Mouse (Mus musculus) macrophage (primary cell): ENCODE measurements around the gene Tex35. TPM values are rescaled to one million over a fixed set of nuclear protein-coding genes. Genes with fewer than 3 reads are reported as not detected.

Source experiments
- H3K27ac ChIP-seq: fragments of 350-480 bp; formaldehyde crosslinking; 2 replicates; pipeline ENCODE4 v1.9.0; 2021
- H3K36me3 ChIP-seq: fragments of 350-480 bp; formaldehyde crosslinking; 2 replicates; pipeline ENCODE4 v1.9.0; 2021; ENCODE audit errors: inconsistent target
- H3K4me3 ChIP-seq: fragments of 350-480 bp; formaldehyde crosslinking; 2 replicates; pipeline ENCODE4 v1.9.0; 2021; ENCODE audit errors: inconsistent target
- H3K79me2 ChIP-seq: fragments of 350-480 bp; formaldehyde crosslinking; 2 replicates; pipeline ENCODE4 v1.9.0; 2021; ENCODE audit errors: inconsistent target
- WGBS: methylation state at CpG from one replicate; pipeline ENCODE4 v1.1.7; 2026; ENCODE audit warnings: inconsistent platforms; ENCODE audit not compliant: missing documents; 5-methylcytosine and 5-hydroxymethylcytosine counted together
- polyA plus RNA-seq: library from polyadenylated mRNA; stranded (reverse); fragments of 250-400 nt; gene quantifications from 3 replicates; pipeline ENCODE4 v1.2.4, GENCODE M21; 2018; ENCODE audit warnings: inconsistent platforms

Tex35 gene
- polyA plus RNA-seq, 1 experiment from 2014 or later: not detected

GRCm38 (mm10) chr1:157095534-157095933 is 12.9 kb downstream of the Tex35 start:
- no peak overlapping the region for H3K27ac ChIP-seq
- H3K36me3 ChIP-seq: no peaks in the 10 kb centered on the region
- WGBS: 61% methylated on average over 4 of the region's 4 CpGs
- H3K4me3 ChIP-seq: no peak overlapping the region
- no peaks in the 10 kb centered on the region for H3K79me2 ChIP-seq

- Histone ChIP-seq H3K4me3 (no peak overlapping the region), H3K27ac (no peak overlapping the region), H3K36me3 (no peaks in the 10 kb centered on the region), H3K79me2 (no peaks in the 10 kb centered on the region)
- 100% methylated on average over 1 of the region's 1 CpGs for WGBS
Measured at GRCm38 (mm10) chr1:157092622-157093021, 15.9 kb downstream of the Tex35 start.

GRCm38 (mm10) chr1:157092140-157092539 is 16.3 kb downstream of the Tex35 start:
- Histone ChIP-seq H3K4me3 (no peak overlapping the region), H3K79me2 (no peaks in the 10 kb centered on the region), H3K27ac (no peak overlapping the region), H3K36me3 (no peaks in the 10 kb centered on the region)
- 62% methylated on average over 4 of the region's 4 CpGs for WGBS

- H3K79me2 ChIP-seq: no peaks in the 10 kb centered on the region
- no peaks in the 10 kb centered on the region for H3K36me3 ChIP-seq
- H3K27ac ChIP-seq: no peak overlapping the region
- H3K4me3 ChIP-seq: no peak overlapping the region
- WGBS: 88% methylated on average over 3 of the region's 3 CpGs
Measured at GRCm38 (mm10) chr1:157090835-157091234, 17.6 kb downstream of the Tex35 start.

- WGBS: 16% methylated on average over 25 of the region's 25 CpGs
- Histone ChIP-seq H3K4me3 (peak overlapping the region; percentile 30), H3K27ac (no peak overlapping the region), H3K79me2 (no peaks in the 10 kb centered on the region), H3K36me3 (no peaks in the 10 kb centered on the region)
Measured at GRCm38 (mm10) chr1:157086097-157086994, 22.1 kb downstream of the Tex35 start.

GRCm38 (mm10) chr1:157082931-157083330 is 25.5 kb downstream of the Tex35 start:
- 56% methylated on average over 4 of the region's 4 CpGs for WGBS
- H3K36me3 ChIP-seq: no peaks in the 10 kb centered on the region
- H3K79me2 ChIP-seq: no peaks in the 10 kb centered on the region
- H3K27ac ChIP-seq: no peak overlapping the region
- no peak overlapping the region for H3K4me3 ChIP-seq

- Histone ChIP-seq H3K79me2 (no peaks in the 10 kb centered on the region), H3K27ac (no peak overlapping the region), H3K36me3 (no peaks in the 10 kb centered on the region), H3K4me3 (no peak overlapping the region)
- 68% methylated on average over 8 of the region's 8 CpGs for WGBS
Measured at GRCm38 (mm10) chr1:157081999-157082398, 26.5 kb downstream of the Tex35 start.

- Histone ChIP-seq H3K36me3 (no peaks in the 10 kb centered on the region), H3K79me2 (no peaks in the 10 kb centered on the region), H3K4me3 (no peak overlapping the region), H3K27ac (no peak overlapping the region)
- 70% methylated on average over 15 of the region's 15 CpGs for WGBS
Measured at GRCm38 (mm10) chr1:157081076-157081804, 27.2 kb downstream of the Tex35 start.

- Histone ChIP-seq H3K4me3 (no peak overlapping the region), H3K36me3 (no peaks in the 10 kb centered on the region), H3K79me2 (no peaks in the 10 kb centered on the region), H3K27ac (no peak overlapping the region)
- 93% methylated on average over 7 of the region's 7 CpGs for WGBS
Measured at GRCm38 (mm10) chr1:157080071-157080470, 28.4 kb downstream of the Tex35 start.

- H3K27ac ChIP-seq: no peak overlapping the region
- no peaks in the 10 kb centered on the region for H3K36me3 ChIP-seq
- 68% methylated on average over 11 of the region's 11 CpGs for WGBS
- no peak overlapping the region for H3K4me3 ChIP-seq
- H3K79me2 ChIP-seq: no peaks in the 10 kb centered on the region
Measured at GRCm38 (mm10) chr1:157079384-157080025, 29.0 kb downstream of the Tex35 start.

GRCm38 (mm10) chr1:157076781-157077705 is 31.4 kb downstream of the Tex35 start:
- no peak overlapping the region for H3K4me3 ChIP-seq
- H3K36me3 ChIP-seq: no peaks in the 10 kb centered on the region
- no peaks in the 10 kb centered on the region for H3K79me2 ChIP-seq
- no peak overlapping the region for H3K27ac ChIP-seq
- WGBS: 42% methylated on average over 23 of the region's 43 CpGs

GRCm38 (mm10) chr1:157076257-157076656 is 32.2 kb downstream of the Tex35 start:
- 4% methylated on average over 15 of the region's 15 CpGs for WGBS
- Histone ChIP-seq H3K27ac (no peak overlapping the region), H3K79me2 (no peaks in the 10 kb centered on the region), H3K36me3 (no peaks in the 10 kb centered on the region), H3K4me3 (no peak overlapping the region)

GRCm38 (mm10) chr1:157074937-157075336 is 33.5 kb downstream of the Tex35 start:
- Histone ChIP-seq H3K4me3 (no peak overlapping the region), H3K36me3 (no peaks in the 10 kb centered on the region), H3K79me2 (no peaks in the 10 kb centered on the region), H3K27ac (no peak overlapping the region)
- WGBS: 81% methylated on average over 7 of the region's 7 CpGs

GRCm38 (mm10) chr1:157074371-157074770 is 34.1 kb downstream of the Tex35 start:
- H3K4me3 ChIP-seq: no peak overlapping the region
- no peaks in the 10 kb centered on the region for H3K36me3 ChIP-seq
- WGBS: 69% methylated on average over 4 of the region's 6 CpGs
- no peaks in the 10 kb centered on the region for H3K79me2 ChIP-seq
- H3K27ac ChIP-seq: no peak overlapping the region
